Mouse (Mus musculus): ENCODE data around the gene Fbxw10.

Gene Fbxw10

DNA sequence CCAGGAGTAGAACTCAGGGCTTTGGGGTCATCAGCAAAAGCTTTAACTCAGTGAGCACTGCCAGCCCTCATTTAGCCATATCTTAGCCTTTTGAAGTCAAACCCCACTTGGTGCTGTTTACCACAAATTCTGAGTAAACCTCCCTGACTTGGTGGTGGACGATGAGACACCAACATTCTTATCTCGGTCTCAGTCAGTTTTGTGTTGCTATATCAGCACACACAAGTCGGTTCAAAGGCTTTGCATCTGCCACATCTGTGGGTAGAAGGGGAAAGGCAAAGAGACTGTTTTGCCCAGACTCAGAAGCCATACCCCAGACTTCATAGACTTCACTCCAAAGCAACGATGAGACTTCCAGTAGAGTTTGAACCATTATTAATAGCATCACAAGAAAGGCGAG lies 2.3 kb upstream of the Fbxw10 start:
- DNase-seq (ENCODE audit: low spot score in 2 of 2) = no peak

DNA sequence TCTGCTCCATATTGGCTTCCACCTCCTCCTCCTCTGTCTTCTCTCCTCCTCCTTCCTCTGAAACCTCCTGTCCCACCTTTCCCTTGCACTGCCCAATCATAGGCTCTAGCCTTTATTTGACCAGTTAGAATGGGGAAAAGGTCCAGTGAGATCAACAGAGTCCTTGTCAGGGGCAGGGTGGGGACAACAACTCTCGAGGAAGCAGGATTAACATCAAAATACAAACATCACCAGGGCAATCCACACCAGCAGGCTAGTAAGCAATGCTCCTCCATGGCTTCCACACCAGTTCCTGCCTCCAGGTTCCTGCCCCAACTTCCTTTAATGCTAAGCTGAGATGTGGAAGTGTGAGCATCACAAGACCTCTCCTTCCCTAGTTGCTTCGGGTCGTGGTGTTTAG lies 1.1 kb upstream of the Fbxw10 start:
- DNase-seq (ENCODE audit: low spot score in 2 of 2) = no peak

DNA sequence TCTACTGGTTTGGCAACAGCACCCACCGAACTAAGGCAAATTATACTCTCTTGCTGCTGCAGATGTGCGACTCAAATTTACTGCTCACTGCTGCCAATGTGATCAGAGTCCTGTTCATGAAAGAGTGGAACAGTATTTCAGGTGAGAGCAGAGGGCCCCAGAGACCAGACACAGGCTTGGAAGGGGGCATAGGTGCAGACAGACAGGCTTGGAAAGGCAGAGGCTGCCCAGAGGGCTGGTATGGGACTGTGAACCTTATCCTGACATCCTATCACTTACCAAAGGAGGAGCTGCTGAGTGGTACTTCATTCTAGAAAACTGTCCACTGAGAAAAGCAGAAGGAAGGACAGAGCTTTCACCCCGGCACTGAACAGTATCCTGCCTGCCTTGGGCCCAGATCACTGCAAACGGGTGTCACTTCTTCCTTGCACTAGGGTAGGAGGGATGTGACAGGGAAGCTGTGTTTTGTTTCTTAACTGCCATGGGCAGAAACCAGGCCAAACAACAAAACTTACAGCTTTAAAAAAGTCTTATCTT lies 854 bp downstream of the Fbxw10 start:
- DNase-seq (ENCODE audit: low spot score in 2 of 2) = peak in 1 of 2 experiments; percentile 4

DNA sequence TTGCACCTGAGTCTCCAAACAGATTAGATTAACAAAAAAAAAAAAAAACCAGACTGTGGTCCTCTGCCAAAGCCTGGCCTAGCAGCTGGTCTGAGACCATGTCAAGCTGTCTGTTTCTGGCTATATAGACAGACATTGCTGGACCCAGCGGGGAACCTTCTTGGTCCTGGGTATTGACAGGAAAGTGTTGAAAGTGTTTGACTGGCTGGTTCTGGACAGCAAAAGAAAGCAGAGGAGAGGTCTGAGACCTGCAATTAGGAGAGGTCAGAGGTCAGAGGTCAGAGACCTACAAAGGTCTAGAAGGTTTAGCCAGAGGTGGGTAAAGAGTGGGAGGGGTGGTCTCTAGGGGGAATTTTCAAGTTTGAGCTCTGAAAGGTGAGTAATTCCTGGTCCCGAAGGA lies 1.4 kb downstream of the Fbxw10 start:
- no peak for DNase-seq (ENCODE audit: low spot score in 2 of 2)

- DNase-seq (ENCODE audit: low spot score in 2 of 2) = peak in 1 of 2 experiments; percentile 28
Observed at GRCm38 (mm10) chr11:62851199-62851598, 4.3 kb downstream of the Fbxw10 start.

- DNase-seq (ENCODE audit: low spot score in 2 of 2) = no peak
Observed at GRCm38 (mm10) chr11:62853334-62853733, 6.5 kb downstream of the Fbxw10 start.

GRCm38 (mm10) chr11:62865562-62865961 lies 18.7 kb downstream of the Fbxw10 start:
- no peak for DNase-seq (ENCODE audit: low spot score in 2 of 2)

DNA sequence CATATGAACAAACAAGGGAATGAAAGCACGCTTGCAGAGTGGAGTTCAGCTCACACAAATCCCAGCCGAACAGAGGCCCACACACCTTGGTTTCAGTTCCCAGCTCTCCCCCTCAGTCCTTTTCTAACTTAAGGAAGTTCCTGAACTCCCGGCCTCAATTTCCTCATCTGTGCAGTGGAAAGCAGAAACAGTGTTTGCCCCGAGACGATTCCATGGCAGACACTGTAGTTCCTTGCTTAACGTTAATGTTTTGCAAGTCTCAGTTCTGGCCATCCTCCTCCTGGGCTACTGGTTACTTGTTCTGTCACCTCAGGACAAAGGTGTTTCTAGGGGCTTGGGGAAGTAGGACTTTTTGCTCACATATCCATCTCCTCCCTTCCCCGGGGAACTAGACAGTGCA lies 19.8 kb downstream of the Fbxw10 start:
- no peak for DNase-seq (ENCODE audit: low spot score in 2 of 2)

DNA sequence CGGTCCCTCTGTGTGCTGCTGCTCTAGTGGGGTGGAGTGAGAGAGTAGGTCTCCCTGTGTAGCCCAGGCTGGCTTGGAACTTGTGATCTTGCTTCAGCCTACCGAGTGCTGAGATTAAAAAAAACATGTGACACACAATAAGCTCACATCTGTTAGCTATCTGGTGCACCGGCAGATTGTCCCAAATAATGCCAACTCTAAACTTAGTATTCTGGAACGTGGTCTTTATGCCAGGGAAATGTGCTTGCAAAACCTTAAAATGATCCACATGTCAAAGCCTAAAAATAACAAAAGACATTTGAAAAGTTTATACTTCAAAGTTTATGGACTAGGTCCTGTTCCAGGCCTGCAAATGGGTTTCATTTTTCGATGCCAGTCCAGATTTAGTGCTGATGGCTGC lies 22.3 kb downstream of the Fbxw10 start:
- no peak for DNase-seq (ENCODE audit: low spot score in 2 of 2)

GRCm38 (mm10) chr11:62869715-62870371 lies 23.0 kb downstream of the Fbxw10 start:
- no peak for DNase-seq (ENCODE audit: low spot score in 2 of 2)

GRCm38 (mm10) chr11:62873479-62873878 lies 26.6 kb downstream of the Fbxw10 start:
- DNase-seq (ENCODE audit: low spot score in 2 of 2) = no peak

- DNase-seq (ENCODE audit: low spot score in 2 of 2) = no peak
Observed at GRCm38 (mm10) chr11:62875696-62876095, 28.8 kb downstream of the Fbxw10 start.

DNA sequence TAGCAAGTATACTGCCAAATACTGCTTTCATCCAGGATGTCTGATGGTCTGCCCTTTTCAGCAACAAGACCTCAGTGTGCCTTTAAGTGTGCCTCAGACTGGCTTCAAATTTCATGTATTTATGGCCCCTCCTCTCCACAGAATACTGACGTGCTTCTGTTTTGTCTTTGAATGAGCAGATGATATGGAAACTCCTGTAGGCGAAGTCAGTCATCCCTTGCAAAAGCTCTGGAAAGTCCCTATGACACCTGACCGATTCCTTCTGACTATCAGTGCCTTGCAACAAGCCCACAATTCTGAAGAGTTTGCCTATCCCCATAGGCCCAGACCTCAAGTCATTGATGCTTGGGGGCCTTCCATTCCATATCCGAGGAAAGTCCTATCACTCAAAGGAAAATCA lies 29.6 kb downstream of the Fbxw10 start:
- DNase-seq (ENCODE audit: low spot score in 2 of 2) = no peak

GRCm38 (mm10) chr11:62877391-62877790 lies 30.5 kb downstream of the Fbxw10 start:
- no peak for DNase-seq (ENCODE audit: low spot score in 2 of 2)

GRCm38 (mm10) chr11:62878728-62879127 lies 31.9 kb downstream of the Fbxw10 start:
- DNase-seq (ENCODE audit: low spot score in 2 of 2) = no peak

- peak; percentile 96 to 97 for DNase-seq (ENCODE audit: low spot score in 2 of 2)
Observed at GRCm38 (mm10) chr11:62879220-62880048, 32.6 kb downstream of the Fbxw10 start, which contains the start of gene Tvp23b. TSS of gene Tvp23b (plus strand) at chr11:62879455.

- no peak for DNase-seq (ENCODE audit: low spot score in 2 of 2)
Observed at GRCm38 (mm10) chr11:62883407-62883806, 36.5 kb downstream of the Fbxw10 start.

- DNase-seq (ENCODE audit: low spot score in 2 of 2) = no peak
Observed at GRCm38 (mm10) chr11:62885323-62885722, 38.5 kb downstream of the Fbxw10 start.

DNA sequence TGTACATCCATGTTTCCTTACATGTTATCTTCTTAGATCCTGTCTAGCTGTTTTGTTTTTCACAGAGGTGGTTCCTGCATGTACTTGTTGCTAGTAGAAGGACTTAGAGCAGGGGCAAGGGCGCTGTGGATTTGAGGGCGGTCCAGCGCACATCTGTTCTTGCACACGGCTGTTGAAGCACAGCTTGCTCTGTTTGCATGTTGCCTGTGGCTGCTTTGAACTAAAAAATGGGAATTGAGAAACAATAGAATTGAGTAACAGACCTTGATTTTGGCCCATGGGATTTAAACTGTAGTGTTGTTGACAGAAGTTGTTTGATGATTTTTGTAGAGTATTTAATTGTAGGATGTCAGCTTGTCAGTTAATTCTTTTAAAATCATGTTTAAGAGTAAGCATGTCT lies 43.9 kb downstream of the Fbxw10 start:
- no peak for DNase-seq (ENCODE audit: low spot score in 2 of 2)

DNA sequence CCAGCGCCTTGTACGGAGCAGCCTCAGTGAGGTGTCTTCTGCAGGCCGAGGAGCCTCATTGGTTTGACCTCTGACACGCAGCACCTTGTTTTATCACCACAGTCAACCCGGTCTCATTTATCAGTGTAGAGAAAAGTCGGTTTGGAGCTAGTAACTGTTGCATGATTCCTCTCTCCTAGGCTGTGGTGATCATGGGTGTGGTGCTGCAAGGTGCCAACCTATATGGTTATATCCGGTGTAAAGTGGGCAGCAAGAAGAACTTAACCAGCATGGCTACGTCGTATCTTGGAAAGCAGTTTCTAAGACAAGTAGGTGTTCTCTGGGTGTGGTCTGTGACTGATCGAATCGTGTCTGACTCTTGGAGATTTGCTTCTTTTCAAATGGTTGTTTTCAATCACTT lies 44.9 kb downstream of the Fbxw10 start:
- DNase-seq (ENCODE audit: low spot score in 2 of 2) = no peak

GRCm38 (mm10) chr11:62901699-62902323 lies 54.9 kb downstream of the Fbxw10 start:
- peak; percentile 54 to 88 for DNase-seq (ENCODE audit: low spot score in 2 of 2)

- DNase-seq (ENCODE audit: low spot score in 2 of 2) = no peak
Observed at GRCm38 (mm10) chr11:62903871-62904495, 57.1 kb downstream of the Fbxw10 start.
